Mouse (Mus musculus) forebrain, embryonic 16.5 days (tissue): ENCODE data around the gene Psen2. TPM values are rescaled to one million over a fixed set of nuclear protein-coding genes. Genes with fewer than 3 reads are reported as not detected.

Experiments
- ATAC-seq: fragments of 200-750 bp; cut with Nextera tagmentation; 2 replicates; pipeline ENCODE4 v1.8.0; 2017; ENCODE audit warnings: mild to moderate bottlenecking, moderate library complexity
- H3K27ac ChIP-seq: fragments of 300-500 bp; sonication (generic); 2 replicates; pipeline ENCODE4 v1.5.1; 2014; ENCODE audit warnings: low read length, control low read depth
- H3K27me3 ChIP-seq: fragments of 300-500 bp; sonication (generic); replicated peaks from 2 replicates; pipeline ENCODE4 v1.6.1; 2014; ENCODE audit warnings: low read length; ENCODE audit not compliant: control insufficient read depth, insufficient read depth
- H3K36me3 ChIP-seq: fragments of 300-500 bp; sonication (generic); 2 replicates; pipeline ENCODE4 v1.6.1; 2014; ENCODE audit not compliant: control insufficient read depth, insufficient read depth
- H3K4me1 ChIP-seq: fragments of 300-500 bp; sonication (generic); replicated peaks from 2 replicates; pipeline ENCODE4 v1.6.1; 2014; ENCODE audit warnings: low read length; ENCODE audit not compliant: control insufficient read depth, insufficient read depth
- H3K4me2 ChIP-seq: fragments of 300-500 bp; sonication (generic); 2 replicates; pipeline ENCODE4 v1.6.1; 2014; ENCODE audit warnings: mild to moderate bottlenecking, low read length, control low read depth
- H3K4me3 ChIP-seq: fragments of 300-500 bp; sonication (generic); replicated peaks from 2 replicates; pipeline ENCODE4 v1.5.1; 2014; ENCODE audit warnings: mild to moderate bottlenecking, low read length, control low read depth
- H3K9ac ChIP-seq: fragments of 300-500 bp; sonication (generic); replicated peaks from 2 replicates; pipeline ENCODE4 v1.6.1; 2014; ENCODE audit warnings: low read depth, low read length, control low read depth
- H3K9me3 ChIP-seq: fragments of 300-500 bp; sonication (generic); 2 replicates; pipeline ENCODE4 v1.6.1; 2016; ENCODE audit warnings: low read length; ENCODE audit not compliant: control insufficient read depth
- WGBS: fragments of 180-500 bp; shearing (Covaris S2); extraction: QIAGEN DNeasy Blood & Tissue Kit; methylation state at CpG from one replicate; pipeline ENCODE4 v1.1.7; 2014; 5-methylcytosine and 5-hydroxymethylcytosine counted together
- polyA plus RNA-seq: library from polyadenylated mRNA; unstranded; fragments of >200 nt; fragmentation: Nextera tagmentation; extraction: Ambion mirVana; gene quantifications from 2 replicates; pipeline ENCODE4 v1.2.1, GENCODE M21; 2015

The Psen2 gene
- polyA plus RNA-seq, 1 experiment from 2014 or later = 14.7 TPM

GRCm38 (mm10) chr1:180254316-180254715 lies 8.9 kb downstream of the Psen2 start:
- Histone ChIP-seq H3K4me1 (peaks cover 15% of the 10 kb centered on the region), H3K27me3 (peaks cover 3% of the 10 kb centered on the region; the same call in 1 of the 2 replicates), H3K4me2 (no peak overlapping the region), H3K36me3 (no peaks in the 10 kb centered on the region), H3K9ac (no peak overlapping the region), H3K4me3 (no peak overlapping the region), H3K27ac (no peak overlapping the region), H3K9me3 (no peaks in the 10 kb centered on the region)
- no peak for ATAC-seq
- WGBS = 94% methylated on average over 5 of the region's 5 CpGs

DNA sequence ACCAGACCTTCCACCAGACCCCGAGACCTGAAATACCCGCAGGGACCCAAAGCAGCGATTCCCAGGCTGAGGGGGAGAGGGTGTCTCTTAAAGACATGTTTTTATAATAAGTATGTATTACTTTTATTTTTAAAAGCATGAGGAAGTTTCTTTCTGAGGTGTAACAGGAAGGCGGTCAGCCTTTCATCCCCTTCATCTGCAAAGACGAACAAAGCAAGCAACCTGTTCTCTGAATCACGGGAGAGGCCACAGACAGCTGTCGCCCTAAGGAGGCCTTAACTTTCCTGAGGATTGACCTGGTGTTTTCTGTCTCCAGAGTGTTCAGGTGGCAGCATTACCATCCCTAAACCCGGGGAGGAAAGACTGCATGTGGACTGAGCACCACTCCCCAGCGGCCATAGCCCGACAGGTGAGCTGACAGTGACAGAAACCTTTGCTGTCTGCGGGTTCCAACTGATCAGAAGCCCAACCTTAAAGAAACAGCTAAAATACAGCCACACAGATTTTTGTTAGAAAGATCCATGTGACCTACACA lies 10.5 kb downstream of the Psen2 start:
- WGBS = 81% methylated on average over 11 of the region's 11 CpGs
- no peaks in the 10 kb centered on the region for H3K36me3 ChIP-seq
- peaks cover 3% of the 10 kb centered on the region; the same call in 1 of the 2 replicates for H3K27me3 ChIP-seq
- no peak overlapping the region for H3K27ac ChIP-seq
- no peak for ATAC-seq
- no peak overlapping the region for H3K9ac ChIP-seq
- no peaks in the 10 kb centered on the region for H3K9me3 ChIP-seq
- peaks cover 15% of the 10 kb centered on the region for H3K4me1 ChIP-seq
- H3K4me2 ChIP-seq = no peak overlapping the region
- no peak overlapping the region for H3K4me3 ChIP-seq

DNA sequence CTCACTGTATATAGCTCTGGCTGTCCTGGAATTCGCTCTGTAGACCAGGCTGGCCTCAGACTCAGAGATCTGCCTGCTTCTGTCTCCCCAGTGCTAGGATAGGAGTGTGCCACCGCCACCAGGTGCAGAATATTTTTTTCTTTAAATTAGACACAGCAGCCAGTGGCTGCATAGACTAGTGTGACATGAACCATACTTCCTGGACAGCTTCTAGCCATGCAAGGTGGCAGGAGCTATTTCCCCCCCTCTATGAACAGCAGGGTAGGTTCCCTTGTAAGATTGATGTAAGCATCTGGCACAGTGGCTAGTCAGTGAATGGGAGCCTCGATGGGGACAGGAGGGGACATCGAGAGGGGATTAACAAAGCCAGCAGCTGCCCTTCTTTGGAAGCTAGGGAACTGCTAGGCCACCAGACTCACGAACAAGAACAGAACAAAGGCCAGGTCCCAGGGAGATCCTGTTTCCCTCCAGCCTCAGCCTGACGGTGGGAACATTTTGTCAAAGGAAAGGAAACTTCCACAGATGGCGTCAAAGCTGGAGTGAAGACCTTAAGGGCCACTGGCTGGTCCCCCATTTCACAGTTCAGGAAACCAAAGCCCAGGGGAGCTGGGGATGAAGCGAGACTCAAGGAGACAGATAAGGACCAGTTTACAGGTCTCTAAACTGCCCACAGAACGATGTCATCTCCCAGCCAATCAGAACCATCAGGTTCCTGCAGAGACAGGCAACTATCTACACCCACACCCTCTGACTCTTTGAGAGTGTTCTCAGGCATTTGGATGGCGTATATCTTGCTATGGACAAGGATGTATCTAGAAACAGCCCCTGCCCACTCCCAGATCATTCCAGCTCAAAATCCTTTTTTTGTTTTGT lies 11.8 kb downstream of the Psen2 start:
- Histone ChIP-seq H3K27me3 (peaks cover 3% of the 10 kb centered on the region; the same call in 1 of the 2 replicates), H3K9me3 (no peaks in the 10 kb centered on the region), H3K4me1 (peaks cover 13% of the 10 kb centered on the region), H3K27ac (no peak overlapping the region), H3K4me2 (no peak overlapping the region), H3K9ac (no peak overlapping the region), H3K4me3 (no peak overlapping the region), H3K36me3 (no peaks in the 10 kb centered on the region)
- WGBS = 45% methylated on average over 10 of the region's 10 CpGs
- no peak for ATAC-seq

- peaks cover 10% of the 10 kb centered on the region for H3K4me1 ChIP-seq
- H3K27ac ChIP-seq = no peak overlapping the region
- H3K4me3 ChIP-seq = no peak overlapping the region
- H3K36me3 ChIP-seq = no peaks in the 10 kb centered on the region
- peak overlapping the region; percentile 32 for H3K4me2 ChIP-seq
- H3K9ac ChIP-seq = no peak overlapping the region
- 65% methylated on average over 8 of the region's 8 CpGs for WGBS
- no peak for ATAC-seq
- H3K27me3 ChIP-seq = peaks cover 3% of the 10 kb centered on the region; the same call in 1 of the 2 replicates
- no peaks in the 10 kb centered on the region for H3K9me3 ChIP-seq
Measured at GRCm38 (mm10) chr1:180250441-180250830, 12.8 kb downstream of the Psen2 start.

GRCm38 (mm10) chr1:180249666-180250440 lies 13.4 kb downstream of the Psen2 start:
- no peaks in the 10 kb centered on the region for H3K9me3 ChIP-seq
- 14% methylated on average over 20 of the region's 20 CpGs for WGBS
- H3K36me3 ChIP-seq = no peaks in the 10 kb centered on the region
- H3K4me3 ChIP-seq = no peak overlapping the region
- peaks cover 7% of the 10 kb centered on the region for H3K4me1 ChIP-seq
- H3K9ac ChIP-seq = no peak overlapping the region; the same call in 1 of the 2 replicates
- H3K4me2 ChIP-seq = peak overlapping the region; percentile 32
- ATAC-seq = peak; percentile 72; the same call in 1 of the 2 replicates
- peaks cover 3% of the 10 kb centered on the region; the same call in 1 of the 2 replicates for H3K27me3 ChIP-seq
- H3K27ac ChIP-seq = no peak overlapping the region

- Histone ChIP-seq H3K27ac (no peak overlapping the region), H3K36me3 (no peaks in the 10 kb centered on the region), H3K4me3 (no peak overlapping the region), H3K27me3 (peaks cover 3% of the 10 kb centered on the region; the same call in 1 of the 2 replicates), H3K4me1 (peaks cover 6% of the 10 kb centered on the region), H3K9ac (no peak overlapping the region), H3K9me3 (no peaks in the 10 kb centered on the region), H3K4me2 (no peak overlapping the region)
- 95% methylated on average over 7 of the region's 7 CpGs for WGBS
- ATAC-seq = no peak
Measured at GRCm38 (mm10) chr1:180248593-180249146, 14.6 kb downstream of the Psen2 start.

DNA sequence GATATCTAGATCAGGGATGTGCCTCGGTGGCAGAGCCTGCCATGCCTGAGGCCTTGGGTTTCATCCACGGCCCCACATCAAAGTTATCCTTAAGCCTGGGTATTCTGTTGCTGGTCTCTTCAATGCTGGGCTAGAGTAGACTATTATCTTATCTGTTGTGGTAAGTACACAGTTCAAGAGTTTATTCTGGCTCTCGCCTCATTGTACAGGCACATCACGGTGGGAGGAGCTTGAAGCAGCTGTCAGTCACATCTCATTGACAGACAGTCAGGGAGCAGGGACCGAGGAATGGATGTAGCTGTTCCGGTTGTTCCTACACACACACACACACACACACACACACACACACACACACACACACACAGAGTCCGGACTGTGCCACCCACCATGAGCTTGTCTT lies 15.3 kb downstream of the Psen2 start:
- H3K4me1 ChIP-seq = peaks cover 6% of the 10 kb centered on the region
- H3K4me2 ChIP-seq = no peak overlapping the region
- H3K27me3 ChIP-seq = peaks cover 3% of the 10 kb centered on the region; the same call in 1 of the 2 replicates
- WGBS = 91% methylated on average over 7 of the region's 7 CpGs
- H3K9ac ChIP-seq = no peak overlapping the region
- H3K27ac ChIP-seq = no peak overlapping the region
- ATAC-seq = no peak
- H3K36me3 ChIP-seq = no peaks in the 10 kb centered on the region
- H3K4me3 ChIP-seq = no peak overlapping the region
- H3K9me3 ChIP-seq = no peaks in the 10 kb centered on the region

GRCm38 (mm10) chr1:180245741-180246507 lies 17.3 kb downstream of the Psen2 start:
- Histone ChIP-seq H3K4me2 (no peak overlapping the region), H3K36me3 (no peaks in the 10 kb centered on the region), H3K4me3 (no peak overlapping the region), H3K9me3 (no peaks in the 10 kb centered on the region), H3K4me1 (peaks cover 6% of the 10 kb centered on the region), H3K27ac (no peak overlapping the region), H3K27me3 (peaks cover 3% of the 10 kb centered on the region; the same call in 1 of the 2 replicates), H3K9ac (no peak overlapping the region)
- no peak for ATAC-seq
- WGBS = 91% methylated on average over 13 of the region's 13 CpGs
